Mouse (Mus musculus): ENCODE data around the gene Col19a1.
A peak's percentile ranks its signal among the peaks of the same experiment; 100 is the strongest.

Gene Col19a1

DNA sequence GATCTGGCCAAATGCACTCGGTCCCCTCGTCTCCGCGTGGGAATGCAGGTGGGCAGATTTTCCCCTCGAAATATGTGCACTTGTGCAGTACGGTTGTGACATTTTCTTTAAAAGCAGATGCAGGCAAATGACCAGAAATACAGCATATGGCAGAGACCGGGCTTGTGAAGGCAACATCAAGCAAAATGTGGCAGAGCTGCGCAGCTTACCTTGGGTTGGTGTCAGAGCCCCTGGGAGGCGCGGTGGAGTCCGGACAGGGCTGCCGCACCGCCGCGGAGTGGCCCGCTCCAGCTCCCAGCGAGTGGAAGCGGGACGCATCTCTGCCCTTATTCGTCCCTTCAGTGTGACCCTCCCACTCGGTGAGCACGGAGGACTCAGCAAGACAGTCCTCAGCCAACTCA lies at the start of gene Col19a1:
Col19a1 (minus strand) TSS at position 332 of the 401 bp plus-strand sequence.
- DNase-seq: peak; percentile 65 to 72

DNA sequence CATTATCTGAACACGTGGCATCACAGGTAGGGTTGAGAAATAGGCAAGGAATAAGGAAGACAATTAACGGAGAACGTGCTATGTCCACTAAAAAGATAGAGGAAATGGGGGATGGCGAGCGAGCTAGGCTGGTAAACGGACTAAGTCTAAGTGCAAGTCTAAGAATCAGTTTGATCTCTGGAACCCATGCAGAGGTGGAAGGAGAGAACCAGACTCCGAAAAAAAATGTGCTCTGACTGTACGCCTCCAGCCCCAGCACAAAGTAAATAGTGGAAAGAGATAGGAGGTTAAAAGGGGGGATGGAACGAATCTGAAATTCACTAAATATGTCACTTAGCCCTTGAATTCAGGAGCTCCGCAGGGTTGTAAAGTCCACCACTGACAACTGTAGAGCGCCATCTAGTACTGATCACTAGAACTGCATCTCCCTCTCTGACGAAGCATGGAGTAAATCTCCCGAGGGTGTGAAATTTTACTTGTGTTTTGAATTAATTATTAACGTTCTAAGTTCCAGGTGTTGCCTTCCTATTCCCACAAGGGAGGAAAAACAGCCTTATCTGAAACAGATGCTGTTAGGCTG lies 46.4 kb upstream of the Col19a1 start:
- peak; percentile 26 to 54 for DNase-seq

DNA sequence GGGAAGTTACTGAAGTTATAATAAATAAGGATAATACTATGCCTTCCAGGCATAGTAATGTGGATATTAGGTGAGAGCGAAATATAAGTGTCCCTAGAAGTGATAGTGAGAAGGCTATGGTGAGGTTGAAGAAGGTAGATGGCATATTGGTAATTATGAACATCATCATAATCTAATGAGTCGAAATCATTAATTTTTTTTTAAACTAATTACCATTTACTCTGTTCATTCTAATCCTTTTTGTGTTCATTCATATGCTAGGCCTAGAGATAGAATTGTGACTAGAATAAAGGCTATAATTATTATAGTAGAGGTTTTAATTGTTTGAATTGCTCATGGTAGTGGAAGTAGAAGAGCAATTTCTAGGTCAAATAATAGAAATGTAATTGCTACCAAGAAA lies 25.3 kb upstream of the Col19a1 start:
- peak; percentile 17 to 20 for DNase-seq

DNA sequence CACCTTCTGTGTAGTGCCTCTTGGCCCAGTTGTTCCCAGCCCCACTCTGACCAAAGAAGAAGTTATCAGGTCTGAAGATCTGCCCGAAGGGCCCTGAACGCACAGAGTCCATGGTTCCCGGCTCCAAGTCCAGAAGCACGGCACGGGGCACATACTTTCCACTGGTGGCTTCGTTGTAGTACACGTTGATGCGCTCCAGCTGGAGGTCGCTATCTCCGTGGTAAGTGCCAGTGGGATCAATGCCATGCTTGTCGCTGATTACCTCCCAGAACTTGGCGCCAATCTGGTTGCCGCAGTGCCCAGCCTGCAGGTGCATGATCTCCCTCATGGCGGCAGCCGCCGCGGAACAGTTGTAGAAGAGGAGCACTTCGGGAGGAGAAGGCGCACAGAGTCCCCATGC lies 7.8 kb upstream of the Col19a1 start:
- DNase-seq: no peak

DNA sequence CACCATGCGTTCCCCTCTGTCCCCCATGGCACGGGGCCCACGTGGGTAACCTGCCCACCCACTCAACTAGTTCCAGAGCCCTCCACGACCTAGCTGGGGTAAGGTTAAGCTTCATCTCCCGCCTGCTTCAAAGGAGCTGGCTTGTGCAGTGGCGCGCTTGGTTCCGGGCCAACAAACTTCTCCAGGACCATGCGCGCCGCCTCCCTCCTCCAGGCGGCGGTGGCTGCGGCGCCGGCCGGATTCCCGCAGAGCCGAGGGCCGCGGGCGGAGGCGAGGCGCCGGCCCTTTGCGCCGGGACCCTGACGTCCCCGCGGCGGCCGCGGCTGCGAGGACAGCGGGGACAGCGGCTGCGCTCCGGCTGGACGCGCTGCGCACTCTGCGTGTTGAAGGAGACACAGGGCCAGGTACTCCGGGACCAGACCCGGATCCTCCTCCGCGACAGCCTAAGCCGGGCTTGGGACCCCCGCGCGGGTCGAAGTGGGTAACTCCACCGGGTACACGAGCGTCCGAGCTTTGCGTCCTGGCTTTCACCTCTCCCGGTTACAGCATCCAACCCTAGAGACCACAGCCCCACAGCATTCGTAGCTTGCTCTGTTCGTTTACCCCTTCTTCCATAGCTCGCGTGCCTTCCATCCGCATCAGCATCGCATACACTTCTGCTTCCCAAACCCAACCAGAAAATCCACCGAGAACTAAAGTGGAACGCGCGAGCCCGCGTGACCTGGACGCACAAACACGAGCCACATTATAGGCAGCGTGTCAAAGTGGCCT lies 717 bp downstream of the Col19a1 start:
- peak; percentile 48 to 55 for DNase-seq

DNA sequence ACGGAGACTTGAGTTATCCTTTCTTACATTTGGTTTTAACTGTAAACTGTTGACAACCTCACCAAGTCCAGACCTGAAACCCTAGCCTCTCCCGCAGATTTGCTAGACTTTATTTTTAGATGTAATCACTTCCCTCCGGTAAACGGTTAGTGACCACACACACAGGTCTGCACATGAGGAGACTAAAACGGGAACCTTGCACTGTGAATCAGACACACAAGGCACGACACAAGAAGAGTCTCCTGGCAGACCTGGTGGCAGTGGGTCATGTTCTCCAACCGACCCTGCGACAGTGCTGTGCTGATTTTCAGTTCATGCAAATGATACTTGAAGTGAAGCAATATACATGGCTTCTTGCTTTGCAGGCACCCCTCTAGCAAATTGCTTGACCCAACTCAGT lies 14.7 kb downstream of the Col19a1 start:
- no peak for DNase-seq

DNA sequence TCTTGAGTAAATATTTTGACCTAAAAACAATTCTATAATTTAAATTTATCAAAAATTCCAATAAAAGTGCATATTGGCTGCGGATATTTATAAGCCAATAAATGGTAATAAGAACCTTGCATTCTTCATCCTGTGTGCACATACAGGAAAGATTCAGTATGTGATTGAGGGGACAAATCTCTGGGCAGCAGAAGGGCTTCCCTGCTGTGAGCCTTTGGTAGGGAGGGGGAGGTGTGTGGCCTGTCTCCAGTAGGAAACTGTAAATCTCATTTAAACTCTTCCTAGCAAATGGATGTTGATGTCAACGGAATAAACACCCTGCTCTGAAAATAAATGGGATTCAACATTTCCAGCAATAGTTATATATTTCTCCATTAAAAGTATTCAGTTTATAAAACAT lies 23.2 kb downstream of the Col19a1 start:
- peak; percentile 36 to 55 for DNase-seq

DNA sequence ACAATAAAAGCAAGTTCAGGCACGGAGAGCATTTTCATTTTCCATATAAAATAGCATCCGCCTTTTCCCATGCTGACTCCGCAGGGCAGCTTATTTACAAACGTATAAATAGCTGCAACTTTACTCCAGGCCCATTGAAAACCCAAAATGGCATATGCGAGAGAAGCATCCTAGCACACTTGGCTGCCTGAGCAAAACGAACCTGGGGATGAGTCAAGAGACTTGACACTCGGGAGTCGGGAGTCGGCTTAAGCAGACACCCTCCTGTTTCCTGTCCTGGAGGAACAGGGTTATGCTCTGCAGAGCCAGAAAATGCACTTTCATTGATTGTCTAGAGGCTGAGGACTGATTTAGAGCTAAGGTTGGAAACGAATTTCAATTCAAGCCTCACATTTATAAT lies 29.3 kb downstream of the Col19a1 start:
- no peak for DNase-seq

DNA sequence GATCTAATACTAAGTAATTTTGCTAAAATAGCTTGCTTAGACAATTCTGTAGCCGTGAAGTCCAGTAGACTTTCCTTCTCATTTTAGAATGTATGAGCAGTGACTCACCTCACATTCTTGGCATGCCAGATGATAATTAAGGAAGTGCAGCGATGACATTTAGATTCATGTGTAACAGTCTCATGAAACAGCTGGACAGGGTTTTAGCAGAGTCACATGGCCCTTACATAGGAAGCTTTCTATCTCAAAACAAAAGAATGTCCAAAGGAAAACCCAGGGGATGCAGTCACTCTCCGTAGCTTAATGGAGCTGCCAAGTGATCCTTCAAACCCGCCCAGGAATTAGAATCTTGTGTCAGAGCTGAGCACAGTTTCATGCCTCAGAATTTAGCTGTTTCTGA lies 33.8 kb downstream of the Col19a1 start:
- no peak for DNase-seq

DNA sequence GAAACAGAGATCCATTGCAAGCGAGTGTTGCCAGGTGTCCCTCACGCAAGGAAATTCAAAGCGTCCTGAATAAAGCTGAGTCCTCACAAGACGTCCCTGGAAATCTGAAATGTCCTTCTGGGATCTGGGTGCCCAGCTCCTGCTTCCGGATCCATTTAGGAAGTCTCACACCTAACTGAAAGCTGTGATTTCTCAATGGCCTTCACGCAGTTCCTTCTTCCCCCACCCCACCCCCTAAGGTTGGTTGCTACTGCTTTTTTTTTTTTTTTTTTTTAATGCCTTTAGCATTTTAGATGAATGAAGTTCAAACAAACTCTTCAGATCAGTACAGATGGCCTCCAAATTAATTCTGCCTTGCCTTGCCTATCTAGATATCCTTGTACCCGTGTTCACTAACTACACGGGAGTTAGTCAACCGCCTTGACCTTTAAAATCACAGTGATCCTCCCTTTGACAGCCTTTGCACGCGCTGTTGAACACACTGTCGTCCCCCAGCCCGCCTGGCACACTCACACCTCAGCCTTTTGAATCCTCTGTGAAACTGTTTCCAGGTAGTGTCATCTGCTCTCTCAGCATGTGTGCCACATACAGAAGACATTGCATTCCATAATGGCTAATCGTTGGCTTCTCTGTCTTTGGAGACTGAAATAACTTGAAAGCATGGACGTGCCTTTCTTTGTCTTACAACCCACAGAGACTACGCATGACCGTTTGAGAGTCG lies 36.6 kb downstream of the Col19a1 start:
- DNase-seq: peak; percentile 54 to 67

DNA sequence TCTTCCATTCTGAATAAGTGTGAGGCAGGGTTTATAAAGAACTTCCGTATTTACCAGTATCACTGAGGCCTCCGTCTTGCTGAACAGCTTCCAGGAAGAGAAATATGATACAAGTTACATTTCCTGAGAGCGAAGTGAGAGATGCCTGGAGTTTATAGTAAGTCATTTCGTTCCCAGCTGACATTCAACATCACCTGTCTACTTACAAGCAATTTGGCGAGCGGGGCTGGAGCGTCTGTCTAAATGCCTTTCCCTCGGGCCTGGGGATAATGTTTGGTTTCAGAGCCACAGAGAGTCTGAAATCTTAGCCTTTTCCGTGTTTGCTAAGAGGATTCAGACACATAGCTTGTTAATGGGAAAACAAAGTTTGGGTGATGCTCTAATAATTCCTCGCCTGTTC lies 37.2 kb downstream of the Col19a1 start:
- DNase-seq: no peak

DNA sequence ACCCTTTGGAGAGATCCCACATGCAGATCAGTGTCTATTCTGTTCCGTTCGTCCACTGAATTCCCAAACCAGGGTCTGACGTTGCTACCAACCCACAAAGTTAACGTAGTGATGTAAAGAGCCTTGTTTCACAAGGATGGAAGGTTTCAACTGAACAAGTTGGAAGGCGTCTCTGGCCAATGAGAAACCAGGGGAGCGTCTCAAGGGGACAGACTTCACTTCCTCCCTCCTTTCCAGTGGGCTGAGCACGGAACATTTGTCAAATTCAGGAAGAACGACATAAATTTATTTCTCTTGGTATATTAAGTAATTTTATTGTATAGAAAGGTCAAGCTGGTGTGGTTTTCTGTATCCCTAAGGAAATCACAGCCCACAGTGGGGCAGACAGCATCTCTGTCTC lies 38.2 kb downstream of the Col19a1 start:
- DNase-seq: no peak

DNA sequence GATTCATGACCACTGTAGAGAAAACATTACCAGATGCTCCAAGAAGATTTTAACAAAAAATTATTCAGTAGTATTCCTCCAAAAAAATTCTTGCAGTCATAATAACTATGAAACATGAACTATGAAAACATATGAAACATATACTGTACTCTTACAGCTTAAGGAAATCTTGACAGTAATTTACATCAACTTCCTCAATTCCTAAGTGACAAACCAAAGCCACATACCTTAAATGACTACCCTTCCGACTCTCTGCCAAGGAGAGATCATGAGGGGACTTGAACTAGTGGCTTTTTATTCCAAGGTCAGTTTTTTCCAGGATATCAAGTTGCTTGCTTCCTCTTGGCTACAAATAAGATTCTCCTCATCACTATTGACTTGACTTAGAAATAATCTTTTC lies 39.7 kb downstream of the Col19a1 start:
- no peak for DNase-seq

DNA sequence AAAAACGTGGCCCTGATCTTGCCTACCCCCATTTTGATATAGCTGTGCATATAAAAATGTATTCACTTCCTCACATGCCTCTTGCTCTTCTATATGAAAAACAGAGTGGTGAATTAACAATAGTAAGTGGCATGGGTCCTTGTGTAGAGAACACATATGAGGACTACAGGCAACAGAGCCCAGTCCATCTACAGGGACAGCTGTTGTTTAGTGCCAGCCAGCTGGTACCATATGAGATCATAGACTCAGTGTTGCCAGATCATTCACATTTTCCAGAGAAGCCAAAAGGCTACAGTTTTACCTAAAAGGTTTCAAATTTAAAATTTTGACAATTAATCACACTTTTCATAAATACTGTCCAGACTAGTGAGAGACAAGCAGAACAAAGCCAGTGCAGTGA lies 47.4 kb downstream of the Col19a1 start:
- no peak for DNase-seq

DNA sequence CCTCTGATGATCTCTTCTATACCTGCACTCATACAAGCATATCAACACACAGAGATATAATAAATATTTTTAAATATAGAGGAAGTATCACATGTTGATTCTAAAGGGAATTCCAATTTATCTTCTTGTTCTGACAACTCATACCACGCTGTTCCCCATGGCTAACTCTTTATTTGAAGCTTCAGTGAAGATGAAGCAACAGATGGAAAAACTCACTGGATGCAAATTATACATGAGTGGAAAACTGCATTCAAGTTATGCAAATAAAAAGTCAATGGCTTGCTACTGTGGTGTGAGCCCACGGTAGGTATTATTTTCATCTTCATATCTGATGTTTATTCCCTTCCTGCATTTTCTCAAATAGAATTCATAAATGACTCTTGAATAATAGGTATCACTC lies 60.1 kb downstream of the Col19a1 start:
- no peak for DNase-seq

DNA sequence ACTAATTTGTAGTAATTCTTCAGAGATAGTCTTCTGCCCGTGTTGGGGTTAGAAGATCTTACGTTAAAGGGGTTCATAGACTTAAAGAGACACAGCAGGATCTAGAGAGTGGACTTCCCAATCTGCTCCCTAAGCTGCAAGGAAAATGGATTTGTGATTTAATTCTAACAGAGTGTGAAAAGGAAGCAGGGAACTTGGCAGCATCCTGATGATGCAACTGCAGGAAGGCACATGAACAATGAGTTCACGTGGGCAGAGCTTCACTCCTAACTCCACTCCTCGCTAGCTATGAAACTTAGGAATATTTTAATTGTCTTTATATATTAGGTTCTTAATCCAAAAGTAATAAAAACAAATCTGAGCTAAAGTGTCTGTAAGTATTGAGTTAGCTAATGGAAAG lies 69.8 kb downstream of the Col19a1 start:
- DNase-seq: no peak

DNA sequence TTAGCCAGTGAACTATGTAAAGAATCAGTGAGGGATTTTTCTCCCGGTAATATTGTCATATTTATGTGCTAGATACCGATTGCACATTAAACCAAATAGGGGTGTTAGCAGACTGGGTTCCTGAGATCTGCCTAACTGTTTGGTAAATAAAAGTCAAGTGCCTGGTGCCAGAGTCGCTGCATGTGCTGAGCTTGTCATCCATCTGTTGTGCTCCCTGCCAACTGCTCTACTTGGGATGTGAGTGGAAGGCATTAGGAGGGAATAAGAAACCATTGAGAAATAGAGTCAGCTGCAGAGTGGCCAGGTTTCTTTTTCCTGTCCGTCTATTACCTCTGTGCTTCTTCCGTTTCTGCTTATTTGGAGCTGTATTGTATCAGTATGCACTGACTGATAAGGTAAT lies 71.9 kb downstream of the Col19a1 start:
- DNase-seq: peak; percentile 71 to 74

DNA sequence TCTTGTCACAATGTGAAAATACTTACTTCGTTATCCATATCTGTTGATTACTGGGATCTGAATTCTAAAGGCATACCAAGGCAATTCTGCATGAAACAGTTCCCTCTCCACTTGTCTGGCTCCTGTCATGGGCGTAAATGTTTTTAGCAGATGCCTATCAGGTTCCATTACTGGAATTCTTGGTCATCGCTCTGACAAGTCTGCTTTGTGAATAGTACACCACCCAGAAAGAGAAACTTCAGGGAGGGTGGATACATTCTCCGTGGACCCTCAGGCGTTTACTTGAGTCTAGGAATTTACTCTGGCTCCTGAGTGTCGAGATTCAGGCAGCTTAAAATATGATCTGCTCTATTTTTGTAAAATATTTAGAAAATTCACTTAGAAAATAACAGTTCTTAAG lies 75.7 kb downstream of the Col19a1 start:
- DNase-seq: no peak

DNA sequence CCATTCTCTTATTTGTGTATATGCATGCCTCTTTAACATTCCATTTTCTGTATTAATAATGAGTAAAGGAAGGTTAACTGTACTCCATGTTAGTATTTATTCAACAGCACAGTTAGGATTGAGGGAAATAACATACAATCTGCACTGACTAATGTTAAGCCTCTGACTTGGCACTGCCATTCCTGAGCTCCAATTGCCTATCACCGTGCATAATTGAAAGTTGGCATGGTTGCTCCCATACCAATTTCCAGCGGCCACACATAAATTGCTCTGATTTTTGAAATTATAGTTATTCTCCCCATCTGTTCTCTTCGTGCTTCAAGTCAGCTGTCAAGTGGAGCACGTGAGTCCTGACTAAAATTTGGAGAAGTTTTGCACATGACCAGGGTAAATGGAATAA lies 91.9 kb downstream of the Col19a1 start:
- no peak for DNase-seq

DNA sequence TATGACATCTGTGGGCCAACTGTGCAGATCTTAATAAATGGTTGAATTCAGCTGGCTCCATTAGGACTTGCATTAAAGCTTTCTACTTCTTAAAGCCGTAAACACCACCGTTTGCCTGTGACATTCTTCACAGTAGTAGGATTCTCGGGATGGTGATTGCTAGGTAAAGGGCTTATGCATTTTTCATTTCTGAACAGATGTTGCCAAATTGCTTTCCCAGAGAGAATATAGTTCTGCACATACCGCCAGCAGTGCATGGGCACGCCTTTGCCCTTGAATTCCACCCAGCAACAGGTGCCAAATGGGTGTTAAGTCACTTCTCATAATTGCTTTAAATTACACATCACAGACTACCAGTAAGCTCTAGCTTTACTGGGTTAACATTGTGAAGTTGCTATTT lies 103.1 kb downstream of the Col19a1 start:
- no peak for DNase-seq

DNA sequence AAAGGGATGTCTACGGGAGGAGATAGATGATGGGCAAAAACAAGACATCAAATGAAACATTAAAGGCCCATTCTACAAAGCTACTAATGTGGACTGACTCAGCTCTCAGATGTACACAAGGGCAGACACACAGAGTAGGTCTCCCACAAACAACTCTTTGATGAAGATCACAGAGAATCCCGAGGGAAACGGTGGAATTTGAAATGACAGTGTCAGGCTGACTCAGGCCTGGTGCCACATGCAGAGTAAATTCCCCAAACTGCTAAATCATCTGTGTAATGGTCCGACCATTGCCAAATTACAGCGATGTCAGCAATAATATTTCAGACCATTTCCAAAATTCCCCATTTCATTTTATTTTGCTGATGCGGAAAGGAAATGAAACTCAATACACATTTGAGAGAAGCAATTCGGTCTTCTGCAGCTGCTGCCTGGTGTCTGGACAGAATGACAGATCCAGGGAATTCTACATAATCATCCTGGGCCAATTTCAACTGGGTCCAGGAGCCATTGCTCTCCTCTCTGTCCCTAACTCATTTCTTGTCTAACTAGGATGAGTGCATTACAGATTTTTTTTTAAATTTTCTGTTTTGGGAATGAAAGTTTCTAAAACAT lies 116.1 kb downstream of the Col19a1 start:
- DNase-seq: no peak

DNA sequence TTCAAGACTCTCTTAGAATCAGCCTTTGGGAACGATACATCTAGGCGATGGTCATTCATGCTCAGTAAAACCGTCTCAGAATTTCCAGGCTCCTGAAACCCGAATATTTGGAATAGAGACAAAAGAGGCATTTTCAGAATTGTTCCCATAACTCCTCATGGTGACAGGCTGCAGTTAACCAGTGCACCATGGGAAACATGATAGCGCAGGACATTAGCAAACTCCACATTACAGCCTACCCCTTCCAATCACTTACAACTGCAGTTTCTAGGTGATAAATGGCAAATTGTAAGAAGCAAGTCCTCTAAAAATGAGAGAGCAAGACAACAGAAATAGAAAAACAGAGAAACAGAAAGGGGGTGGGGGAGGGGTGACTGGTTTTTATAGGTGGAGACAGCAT lies 116.6 kb downstream of the Col19a1 start:
- no peak for DNase-seq

DNA sequence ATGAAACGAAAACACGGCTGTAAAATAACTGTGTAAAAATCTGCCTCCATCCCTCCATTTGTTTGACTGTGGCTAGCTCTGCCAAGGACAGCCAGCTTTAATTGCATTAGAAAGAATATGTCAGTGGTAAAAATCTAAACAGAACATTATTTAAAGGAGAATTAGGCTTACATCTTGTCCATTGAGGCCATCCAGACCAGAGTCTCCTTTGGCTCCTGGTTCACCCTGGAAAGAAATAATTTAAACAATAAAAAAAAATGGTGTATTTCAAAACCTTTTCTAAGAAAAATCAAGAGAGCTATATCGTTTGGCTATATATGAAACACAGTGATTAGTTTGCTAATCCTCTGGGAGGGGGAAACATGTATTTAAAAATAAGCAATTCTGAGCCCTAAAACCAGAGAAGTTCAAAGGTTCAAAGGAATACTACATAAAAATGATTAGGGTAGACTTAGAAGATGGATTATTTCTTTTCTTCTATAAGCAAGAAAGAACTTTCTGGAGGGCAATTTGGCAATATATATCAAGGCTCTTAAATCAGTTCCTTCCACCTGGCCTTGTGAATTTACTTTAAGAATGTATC lies 125.9 kb downstream of the Col19a1 start:
- DNase-seq: no peak

Data from cerebellum, postnatal 36 days (tissue).